Mouse (Mus musculus) intestine, embryonic 16.5 days (tissue): ENCODE data around the gene Gm26558. TPM values are rescaled to one million over a fixed set of nuclear protein-coding genes. Genes with fewer than 3 reads are reported as not detected.

ENCODE experiments used
- ATAC-seq: fragments of 200-750 bp; cut with Nextera tagmentation; 2 replicates; pipeline ENCODE4 v1.8.0; 2017; ENCODE audit warnings: moderate TSS enrichment, moderate library complexity
- H3K27ac ChIP-seq: fragments of 300-500 bp; sonication (generic); 2 replicates; pipeline ENCODE4 v1.5.1; 2014; ENCODE audit warnings: mild to moderate bottlenecking, low read length
- H3K27me3 ChIP-seq: fragments of 300-500 bp; sonication (generic); replicated peaks from 2 replicates; pipeline ENCODE4 v1.6.1; 2014; ENCODE audit warnings: low read length, control low read depth, mixed read lengths; ENCODE audit not compliant: control insufficient read depth, insufficient read depth
- H3K36me3 ChIP-seq: fragments of 300-500 bp; sonication (generic); 2 replicates; pipeline ENCODE4 v1.6.1; 2014; ENCODE audit warnings: low read length, control low read depth; ENCODE audit not compliant: control insufficient read depth, insufficient read depth
- H3K4me1 ChIP-seq: fragments of 300-500 bp; sonication (generic); 2 replicates; pipeline ENCODE4 v1.6.1; 2014; ENCODE audit warnings: low read length, control low read depth, mixed read lengths; ENCODE audit not compliant: control insufficient read depth, insufficient read depth
- H3K4me2 ChIP-seq: fragments of 300-500 bp; sonication (generic); 2 replicates; pipeline ENCODE4 v1.6.1; 2014; ENCODE audit warnings: low read depth, low read length, control low read depth
- H3K4me3 ChIP-seq: fragments of 300-500 bp; sonication (generic); 2 replicates; pipeline ENCODE4 v1.5.1; 2014; ENCODE audit warnings: mild to moderate bottlenecking, low read length
- H3K9ac ChIP-seq: fragments of 300-500 bp; sonication (generic); 2 replicates; pipeline ENCODE4 v1.6.1; 2014; ENCODE audit warnings: low read depth, low read length
- H3K9me3 ChIP-seq: fragments of 300-500 bp; sonication (generic); 2 replicates; pipeline ENCODE4 v1.6.1; 2016; ENCODE audit warnings: low read length, control low read depth; ENCODE audit not compliant: control insufficient read depth
- WGBS: fragments of 180-500 bp; shearing (Covaris S2); extraction: QIAGEN DNeasy Blood & Tissue Kit; methylation state at CpG from one replicate; pipeline ENCODE4 v1.1.7; 2014; 5-methylcytosine and 5-hydroxymethylcytosine counted together
- polyA plus RNA-seq: library from polyadenylated mRNA; unstranded; fragments of >200 nt; fragmentation: Nextera tagmentation; extraction: Ambion mirVana; gene quantifications from 2 replicates; pipeline ENCODE4 v1.2.1, GENCODE M21; 2015

The Gm26558 gene
- polyA plus RNA-seq, 1 experiment from 2014 or later, result 2.5 TPM

GRCm38 (mm10) chr2:70616617-70617016 is 45.3 kb downstream of the Gm26558 start:
- H3K9ac ChIP-seq, result no peak overlapping the region
- no peaks in the 10 kb centered on the region for H3K36me3 ChIP-seq
- WGBS, result 73% methylated on average over 3 of the region's 3 CpGs
- no peak overlapping the region for H3K4me2 ChIP-seq
- ATAC-seq, result no peak
- H3K4me1 ChIP-seq, result no peaks in the 10 kb centered on the region
- no peak overlapping the region for H3K4me3 ChIP-seq
- no peak overlapping the region for H3K27ac ChIP-seq
- H3K9me3 ChIP-seq, result no peaks in the 10 kb centered on the region
- H3K27me3 ChIP-seq, result no peaks in the 10 kb centered on the region

GRCm38 (mm10) chr2:70616076-70616475 is 45.8 kb downstream of the Gm26558 start:
- Histone ChIP-seq H3K9me3 (no peaks in the 10 kb centered on the region), H3K9ac (no peak overlapping the region), H3K4me3 (no peak overlapping the region), H3K27ac (no peak overlapping the region), H3K4me2 (no peak overlapping the region), H3K36me3 (no peaks in the 10 kb centered on the region), H3K27me3 (no peaks in the 10 kb centered on the region), H3K4me1 (no peaks in the 10 kb centered on the region)
- no peak for ATAC-seq
- 57% methylated on average over 2 of the region's 2 CpGs for WGBS

GRCm38 (mm10) chr2:70614745-70615351 is 47.1 kb downstream of the Gm26558 start:
- Histone ChIP-seq H3K27me3 (no peaks in the 10 kb centered on the region), H3K36me3 (no peaks in the 10 kb centered on the region), H3K4me1 (no peaks in the 10 kb centered on the region), H3K4me3 (no peak overlapping the region), H3K9me3 (no peaks in the 10 kb centered on the region), H3K27ac (no peak overlapping the region), H3K9ac (no peak overlapping the region), H3K4me2 (no peak overlapping the region)
- no peak for ATAC-seq
- 87% methylated on average over 7 of the region's 7 CpGs for WGBS

Other genes with a start within 250 kb of the Gm26558 start
- gene Sp5, start 187.2 kb downstream of the Gm26558 start, polyA plus RNA-seq, result 0.33 and 0.42 TPM in 2 replicates
- 0.42 and 0.78 TPM in 2 replicates for gene Erich2, start 153.3 kb downstream of the Gm26558 start, polyA plus RNA-seq
- gene Gad1, start 109.0 kb downstream of the Gm26558 start, polyA plus RNA-seq, result 0.15 and 0.18 TPM in 2 replicates
- gene Gorasp2, start 532 bp downstream of the Gm26558 start, polyA plus RNA-seq, result 168 and 169 TPM in 2 replicates
- gene Tlk1, start 163.6 kb upstream of the Gm26558 start, polyA plus RNA-seq, result 20.2 and 22.6 TPM in 2 replicates